In genomic region chr2:49811420-49811819, GRCm38 (mm10) we compare ENCODE assay signal across 11 mouse cellular contexts. TPM values are rescaled to one million over a fixed set of nuclear protein-coding genes. Genes with fewer than 3 reads are reported as not detected.
DNase-seq lines count a peak whose midpoint lies in the region; ATAC-seq and TF ChIP-seq lines count a peak whose summit lies in the region.
"Had no signal": no experiment of that assay in that cellular context is flagged by ENCODE, and none has a peak within 500 bp of the region (broad histone marks: within the 10 kb centered on the region; RNA-seq: fewer than 3 reads in every experiment).

No protein-coding gene starts in this region.

- peak overlapping the region; percentile 66; the same call in 1 of the 2 replicates for H3K27ac ChIP-seq in kidney, adult 2 months (ENCODE audit: insufficient read depth, low read depth, low read length)
- no peak overlapping the region for H3K27ac ChIP-seq in CH12.LX (ENCODE audit: insufficient read depth, low read depth)
- peak overlapping the region; percentile 57; the same call in 1 of the 2 replicates for H3K27ac ChIP-seq in limb, embryonic 15.5 days
- H3K27ac ChIP-seq in forebrain, embryonic 16.5 days (ENCODE audit: low read length) = no peak overlapping the region
- no peak overlapping the region for H3K27ac ChIP-seq in layer of hippocampus, adult 2 months
- H3K27ac ChIP-seq: hindbrain, postnatal 0 days; liver, embryonic 15.5 days had no signal

- H3K4me3 ChIP-seq in kidney, adult 2 months (ENCODE audit: insufficient read depth, low read depth, low read length) = no peak overlapping the region
- no peak overlapping the region for H3K4me3 ChIP-seq in CH12.LX (replicated peaks in 1 of 3; ENCODE audit: low read depth in 2 of 3, low read length in 2 of 3, poor library complexity in 1 of 3)
- no peak overlapping the region for H3K4me3 ChIP-seq in limb, embryonic 15.5 days
- H3K4me3 ChIP-seq in forebrain, embryonic 16.5 days (replicated peaks; ENCODE audit: low read length) = no peak overlapping the region
- H3K4me3 ChIP-seq in layer of hippocampus, adult 2 months = no peak overlapping the region
- H3K4me3 ChIP-seq: liver, embryonic 15.5 days had no signal

- no peaks in the 10 kb centered on the region for H3K36me3 ChIP-seq in kidney, adult 2 months (ENCODE audit: control insufficient read depth, insufficient read depth, low read length)
- H3K36me3 ChIP-seq in CH12.LX (replicated peaks in 1 of 2; ENCODE audit: control insufficient read depth in 1 of 2, insufficient read depth in 1 of 2, low read length in 1 of 2) = no peaks in the 10 kb centered on the region
- H3K36me3 ChIP-seq in limb, embryonic 15.5 days = no peaks in the 10 kb centered on the region
- H3K36me3 ChIP-seq in forebrain, embryonic 16.5 days (ENCODE audit: control insufficient read depth, insufficient read depth) = no peaks in the 10 kb centered on the region
- H3K36me3 ChIP-seq: liver, embryonic 15.5 days had no signal

- no peak for TF ChIP-seq POLR2A in kidney, adult 2 months (IDR thresholded peaks at IDR 0.05; ENCODE audit: low read depth, low read length)
- TF ChIP-seq POLR2A in CH12.LX (IDR thresholded peaks at IDR 0.05; ENCODE audit: low read depth, low read length) = no peak

- 44% methylated on average over 11 of the region's 11 CpGs for WGBS in kidney, adult 2 months
- 14% methylated on average over 11 of the region's 11 CpGs for WGBS in limb, embryonic 15.5 days
- 14% methylated on average over 11 of the region's 11 CpGs for WGBS in forebrain, embryonic 16.5 days

- no peak for ATAC-seq in limb, embryonic 15.5 days (ENCODE audit: insufficient number of reproducible peaks, low FRiP score, low TSS enrichment, low read depth)
- no peak for ATAC-seq in forebrain, embryonic 16.5 days

- peak overlapping the region; percentile 18; the same call in 1 of the 2 replicates for H3K4me2 ChIP-seq in CH12.LX (ENCODE audit: insufficient read depth, low read depth, poor library complexity, severe bottlenecking)
- H3K4me2 ChIP-seq in limb, embryonic 15.5 days = peak overlapping the region; percentile 20; the same call in 1 of the 2 replicates
- no peak overlapping the region for H3K4me2 ChIP-seq in forebrain, embryonic 16.5 days (ENCODE audit: low read length)
- H3K4me2 ChIP-seq: liver, embryonic 15.5 days had no signal

- no peak for TF ChIP-seq CTCF in kidney, adult 2 months (conservative IDR thresholded peaks at IDR 0.05; ENCODE audit: insufficient read depth, insufficient read length, low read depth, low read length)
- TF ChIP-seq CTCF in CH12.LX (conservative IDR thresholded peaks at IDR 0.05 in 1 of 2, IDR thresholded peaks at IDR 0.05 in 1 of 2; ENCODE audit: low read depth in 2 of 2, low read length in 2 of 2) = no peak
- TF ChIP-seq CTCF in layer of hippocampus, adult 2 months (conservative IDR thresholded peaks at IDR 0.05) = no peak

- in situ Hi-C loops in CH12.LX (cut with MboI; ENCODE audit: low pct_ligation_motif_present, low pct_unique_long_range_greater_than_20kb, low sequenced_read_pairs) = no loop called here

- no peaks in the 10 kb centered on the region for H3K9me3 ChIP-seq in CH12.LX (replicated peaks; ENCODE audit: low read length)
- H3K9me3 ChIP-seq in limb, embryonic 15.5 days = no peaks in the 10 kb centered on the region
- no peaks in the 10 kb centered on the region for H3K9me3 ChIP-seq in forebrain, embryonic 16.5 days (ENCODE audit: control insufficient read depth, low read length)
- H3K9me3 ChIP-seq: liver, embryonic 15.5 days had no signal

- peaks cover 6% of the 10 kb centered on the region for H3K4me1 ChIP-seq in kidney, adult 2 months (ENCODE audit: control insufficient read depth, insufficient read depth, low read length)
- H3K4me1 ChIP-seq in CH12.LX (ENCODE audit: control insufficient read depth in 1 of 2, insufficient read depth in 2 of 2) = 0 out of 4 replicates have a peak, but pooled peaks cover 0 to 3% of the 10 kb centered on the region in 2 experiments
- H3K4me1 ChIP-seq in limb, embryonic 15.5 days = peaks cover 14% of the 10 kb centered on the region
- H3K4me1 ChIP-seq in forebrain, embryonic 16.5 days (replicated peaks; ENCODE audit: control insufficient read depth, insufficient read depth, low read length) = peaks cover 11% of the 10 kb centered on the region
- H3K4me1 ChIP-seq: liver, embryonic 15.5 days had no signal

- dilution Hi-C loops in CH12.LX (cut with MboI; ENCODE audit: extremely low pct_ligation_motif_present, extremely low pct_unique_long_range_greater_than_20kb, low sequenced_read_pairs) = no loop called here

- no peaks in the 10 kb centered on the region for H3K79me2 ChIP-seq in CH12.LX (replicated peaks; ENCODE audit: control insufficient read depth, extremely low read depth, insufficient read depth, poor library complexity, severe bottlenecking)

- no peaks in the 10 kb centered on the region for H3K27me3 ChIP-seq in kidney, adult 2 months (replicated peaks; ENCODE audit: control insufficient read depth, insufficient read depth, low read length)
- H3K27me3 ChIP-seq in CH12.LX (replicated peaks) = no peaks in the 10 kb centered on the region
- no peaks in the 10 kb centered on the region for H3K27me3 ChIP-seq in limb, embryonic 15.5 days
- H3K27me3 ChIP-seq in forebrain, embryonic 16.5 days (replicated peaks; ENCODE audit: control insufficient read depth, insufficient read depth, low read length) = no peaks in the 10 kb centered on the region; the same call in 1 of the 2 replicates
- H3K27me3 ChIP-seq: liver, embryonic 15.5 days had no signal

- no peak for TF ChIP-seq RAD21 in CH12.LX (IDR thresholded peaks at IDR 0.05; ENCODE audit: low read depth, low read length)

- peak overlapping the region; percentile 1; the same call in 1 of the 2 replicates for H3K9ac ChIP-seq in CH12.LX (ENCODE audit: insufficient read depth, low read depth)
- H3K9ac ChIP-seq in limb, embryonic 15.5 days = no peak overlapping the region
- H3K9ac ChIP-seq in forebrain, embryonic 16.5 days (replicated peaks; ENCODE audit: low read depth, low read length) = no peak overlapping the region
- H3K9ac ChIP-seq: liver, embryonic 15.5 days had no signal

- TF ChIP-seq EP300 in CH12.LX (IDR thresholded peaks at IDR 0.05; ENCODE audit: low read length) = no peak

- DNase-seq in kidney, adult 2 months = no peak
- DNase-seq in kidney, postnatal 10 days = no peak
- DNase-seq in CH12.LX (ENCODE audit: extremely low read depth) = no peak
- peak; percentile 69 for DNase-seq in ZHBTc4 (ENCODE audit: low read depth, low spot score)
- DNase-seq in left cerebral cortex, adult 9 months (ENCODE audit: low spot score in 2 of 2) = no peak
- no peak for DNase-seq in layer of hippocampus, adult 2 months (ENCODE audit: low spot score in 2 of 2)
- DNase-seq: thymus, postnatal 36 days had no signal

TF ChIP-seq in CH12.LX, 34 proteins besides CTCF, POLR2A, EP300 and RAD21:
- no peak for TF ChIP-seq MAX (IDR thresholded peaks at IDR 0.05; ENCODE audit: low read length)
- no peak for TF ChIP-seq RCOR1 (conservative IDR thresholded peaks at IDR 0.05; ENCODE audit: low read depth, low read length)
- TF ChIP-seq NELFE (IDR thresholded peaks at IDR 0.05; ENCODE audit: low read depth, low read length) = no peak
- TF ChIP-seq ZMIZ1 (IDR thresholded peaks at IDR 0.05; ENCODE audit: low read depth, low read length) = no peak
- TF ChIP-seq HCFC1 (IDR thresholded peaks at IDR 0.05; ENCODE audit: low read depth, low read length) = no peak
- no peak for TF ChIP-seq POLR2AphosphoS2 (IDR thresholded peaks at IDR 0.05; ENCODE audit: low read depth, low read length)
- TF ChIP-seq MEF2A (IDR thresholded peaks at IDR 0.05; ENCODE audit: borderline replicate concordance, low read depth, low read length) = no peak
- no peak for TF ChIP-seq PAX5 (IDR thresholded peaks at IDR 0.05; ENCODE audit: low read length)
- TF ChIP-seq TCF12 (IDR thresholded peaks at IDR 0.05; ENCODE audit: low read depth, low read length) = no peak
- TF ChIP-seq MAFK (IDR thresholded peaks at IDR 0.05; ENCODE audit: insufficient replicate concordance, low read length) = no peak
- TF ChIP-seq JUND (conservative IDR thresholded peaks at IDR 0.05; ENCODE audit: low read depth, low read length) = no peak
- no peak for TF ChIP-seq JUN (IDR thresholded peaks at IDR 0.05; ENCODE audit: insufficient read depth, low read depth, low read length)
- no peak for TF ChIP-seq GABPA (IDR thresholded peaks at IDR 0.05; ENCODE audit: insufficient replicate concordance, low read depth, low read length)
- no peak for TF ChIP-seq TBP (conservative IDR thresholded peaks at IDR 0.05; ENCODE audit: low read depth, low read length)

RNA-seq across cellular contexts. Expression of gene Lypd6b, which starts 23.9 kb away (rescaled TPM):
- 1.5 and 1.9 TPM in 2 replicates for polyA plus RNA-seq in kidney, adult 2 months (2012; rRNA removed)
- total RNA-seq in CH12.LX (2012; rRNA removed) (0.50 and 1.4 TPM in 2 replicates), CH12.LX (2014; rRNA removed) (0.09 and 0.15 TPM in 2 replicates)
- not detected in 2 replicates for polyA plus RNA-seq in CH12.LX (2012; ENCODE audit: insufficient read length, low read depth)
- polyA plus RNA-seq in limb, embryonic 15.5 days (2015; fragmentation: Nextera tagmentation; extraction: Ambion mirVana) = 15.8 and 18.7 TPM in 2 replicates
- 8.7 and 12.4 TPM in 2 replicates for polyA plus RNA-seq in forebrain, embryonic 16.5 days (2015; fragmentation: Nextera tagmentation; extraction: Ambion mirVana)
- 1 to 10 TPM; 3.9 to 4.0 TPM for total RNA-seq in layer of hippocampus, adult 2 months (2021)
- polyA plus RNA-seq: liver, embryonic 15.5 days had no signal

Comparison
In these comparisons a context has a peak if more than half of its experiments do, and no peak if none do; other contexts are left out.
1. H3K27ac ChIP-seq: peak in kidney, adult 2 months (single experiment) and limb, embryonic 15.5 days (single experiment); none in CH12.LX (single experiment), forebrain, embryonic 16.5 days (single experiment) and layer of hippocampus, adult 2 months (single experiment).